Mouse (Mus musculus): ENCODE results near the gene Osbp.

Gene Osbp

DNA sequence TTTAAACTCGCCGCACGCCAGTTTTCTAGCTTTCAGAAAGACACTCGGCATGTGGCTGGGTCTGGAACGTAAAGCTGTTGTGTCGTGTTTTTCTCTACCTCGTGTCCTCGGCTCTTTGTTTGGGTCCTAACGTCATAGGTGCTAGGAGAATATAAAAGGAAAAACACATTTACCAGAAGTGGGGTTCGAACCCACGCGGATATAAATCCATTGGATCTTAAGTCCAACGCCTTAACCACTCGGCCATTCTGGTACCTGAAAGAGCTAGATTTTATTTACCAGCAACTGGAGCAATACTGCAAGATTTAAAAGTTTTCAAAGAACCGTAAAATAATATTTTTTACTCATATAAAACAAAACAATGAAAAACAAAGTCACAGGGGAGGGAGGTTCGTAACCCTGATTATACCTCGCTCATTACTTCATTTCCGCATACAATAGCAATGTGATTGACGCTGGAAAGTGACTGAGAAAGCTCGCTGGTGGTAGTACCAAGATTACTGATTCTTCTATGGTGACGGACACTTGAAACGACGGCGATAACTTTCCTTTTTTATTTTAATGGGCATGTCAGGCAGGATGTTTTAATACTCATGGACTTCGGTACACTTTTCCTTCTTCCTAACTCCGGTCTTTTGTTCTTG, 45.3 kb downstream of the Osbp start:
- peak; percentile 86 to 89 for DNase-seq (ENCODE audit: low spot score in 2 of 2)

DNA sequence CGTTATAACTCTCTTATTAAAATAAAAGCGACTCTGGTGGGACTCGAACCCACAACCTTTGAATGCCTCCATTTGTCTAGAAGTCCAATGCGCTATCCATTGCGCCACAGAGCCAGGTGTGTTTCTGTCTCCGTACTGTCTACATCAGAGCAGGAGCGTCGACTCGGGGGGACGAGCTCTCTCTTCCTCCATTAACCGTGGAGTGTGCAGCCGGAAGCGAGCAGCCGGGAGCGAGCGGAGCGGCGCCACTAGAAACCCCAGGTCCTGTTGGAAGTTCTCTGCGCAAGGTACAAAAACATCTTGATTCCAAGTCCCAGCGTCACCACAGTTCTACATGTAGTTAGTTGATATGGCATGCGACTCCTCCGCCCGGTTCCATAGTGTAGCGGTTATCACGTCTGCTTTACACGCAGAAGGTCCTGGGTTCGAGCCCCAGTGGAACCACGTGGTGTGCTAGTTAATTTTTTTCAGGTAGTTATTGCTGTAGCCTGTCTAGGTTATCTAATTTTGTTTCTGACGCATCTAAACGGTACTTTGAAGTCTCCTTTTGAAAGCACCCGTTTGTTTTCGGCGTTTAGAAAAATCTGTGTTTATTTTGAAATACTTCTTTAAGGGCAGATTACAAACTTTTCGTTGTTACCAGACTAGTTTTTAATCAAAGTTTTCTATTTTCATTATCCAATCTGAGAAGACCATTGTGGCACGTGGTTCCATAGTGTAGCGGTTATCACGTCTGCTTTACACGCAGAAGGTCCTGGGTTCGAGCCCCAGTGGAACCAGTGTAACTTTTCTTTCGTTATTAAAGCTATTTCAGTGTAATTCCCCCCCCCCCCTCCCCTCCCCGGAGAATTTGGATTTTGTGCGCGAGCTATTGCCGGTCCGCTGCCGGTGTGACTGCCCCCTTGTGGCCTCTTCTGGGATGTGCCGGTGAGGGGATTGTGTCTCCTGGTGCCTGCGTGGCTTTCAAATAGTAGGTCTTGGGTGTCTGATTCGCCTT, 46.1 kb downstream of the Osbp start:
- peak; percentile 92 to 93 for DNase-seq (ENCODE audit: low spot score in 2 of 2)

DNA sequence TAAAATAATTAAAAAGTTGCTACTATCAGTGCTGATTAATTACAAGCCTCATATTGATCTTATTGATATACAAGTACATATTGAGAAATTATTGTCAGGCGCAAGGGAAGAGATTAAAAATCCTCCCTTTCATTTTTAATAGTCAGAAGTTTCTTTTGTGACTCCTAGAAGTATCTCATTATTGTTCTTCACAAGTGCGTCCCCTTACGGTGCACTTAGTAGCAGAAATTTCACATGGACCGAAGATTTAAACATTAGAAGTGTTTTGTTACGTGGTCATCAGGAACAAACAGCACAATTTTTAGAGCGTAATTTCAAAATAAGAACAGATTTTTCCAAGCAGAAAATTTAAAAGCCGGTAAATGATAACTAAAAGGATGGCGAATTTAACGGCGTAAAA, 46.9 kb downstream of the Osbp start:
- DNase-seq (ENCODE audit: low spot score in 2 of 2) = no peak

DNA sequence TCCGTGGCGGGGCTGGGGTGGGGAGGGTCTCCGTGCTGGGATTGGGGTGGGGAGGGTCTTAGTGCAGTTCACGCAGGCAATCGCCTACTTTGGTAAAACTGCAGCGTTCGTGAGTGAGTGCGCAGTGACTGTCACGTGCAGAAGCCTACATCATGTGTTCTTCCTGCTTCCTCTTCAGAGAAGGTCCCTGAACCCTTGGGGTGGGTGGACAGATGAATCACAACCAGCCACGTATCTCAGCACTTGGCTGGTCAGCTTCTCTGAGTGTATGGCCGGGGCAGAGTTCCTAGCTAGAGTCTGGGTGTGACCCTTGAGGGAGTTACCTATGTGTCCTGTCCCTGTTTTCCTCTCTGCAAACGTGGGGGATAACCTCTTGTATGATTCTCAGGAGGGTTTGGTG, 47.5 kb downstream of the Osbp start:
- DNase-seq (ENCODE audit: low spot score in 2 of 2) = peak; percentile 68 to 80

DNA sequence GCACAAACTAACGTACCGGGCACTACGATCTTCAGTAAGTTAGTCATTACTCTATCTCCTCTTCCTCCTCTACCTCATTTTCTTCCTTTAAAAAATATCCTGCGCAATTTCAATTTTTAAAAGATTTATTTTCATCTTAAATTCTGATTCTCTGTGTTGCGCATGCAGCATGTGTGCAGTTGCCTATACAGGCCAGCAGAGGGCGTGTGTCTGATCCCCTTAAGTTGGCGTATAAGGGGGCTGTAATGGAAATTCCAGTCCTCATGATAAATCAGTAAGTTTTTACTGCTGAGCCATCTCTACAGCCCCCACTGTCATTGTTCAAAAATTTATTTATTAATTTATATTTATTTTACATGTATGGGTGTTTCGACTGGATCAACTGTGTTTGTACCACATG, 50.0 kb downstream of the Osbp start:
- DNase-seq (ENCODE audit: low spot score in 2 of 2) = no peak

DNA sequence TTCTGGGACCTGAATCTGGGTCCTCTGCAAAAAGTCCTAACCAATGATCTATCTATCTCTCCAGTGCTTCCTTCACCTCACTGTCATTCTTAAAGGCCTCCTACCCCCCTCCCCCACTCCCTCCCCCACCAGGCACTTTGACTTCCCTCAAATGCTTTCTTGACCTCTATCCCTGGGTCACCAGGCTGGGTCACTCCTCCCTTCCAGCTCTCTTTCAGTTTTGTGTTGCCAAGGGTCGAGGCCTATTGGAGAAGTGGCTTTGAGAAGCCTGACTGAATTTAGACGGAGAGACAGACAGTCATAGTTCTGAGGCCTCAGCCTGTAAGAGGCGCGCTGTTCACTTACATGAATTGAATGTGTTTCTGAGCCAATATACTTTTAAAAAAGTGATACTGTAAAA, 50.5 kb downstream of the Osbp start:
- DNase-seq (ENCODE audit: low spot score in 2 of 2) = no peak

DNA sequence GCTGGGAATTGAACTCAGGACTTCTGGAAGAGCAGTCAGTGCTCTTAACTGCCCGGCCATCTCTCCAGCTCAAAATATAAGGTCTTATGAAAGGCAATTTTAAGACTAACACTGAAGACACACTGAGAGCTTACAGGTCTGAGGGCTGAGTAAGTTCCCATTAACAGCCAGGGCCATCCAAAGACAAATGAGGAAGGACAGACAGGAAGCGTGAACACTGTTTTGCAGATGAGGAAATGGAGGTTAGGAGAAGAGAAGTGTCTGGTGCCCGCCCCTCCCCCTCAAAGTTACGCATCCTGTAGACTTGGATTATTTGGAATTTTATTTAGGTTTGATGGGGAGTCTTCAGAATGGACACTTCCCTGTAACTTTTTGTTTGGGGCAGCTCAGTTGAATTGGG, 58.4 kb downstream of the Osbp start:
- DNase-seq (ENCODE audit: low spot score in 2 of 2) = peak in 1 of 2 experiments; percentile 35

DNA sequence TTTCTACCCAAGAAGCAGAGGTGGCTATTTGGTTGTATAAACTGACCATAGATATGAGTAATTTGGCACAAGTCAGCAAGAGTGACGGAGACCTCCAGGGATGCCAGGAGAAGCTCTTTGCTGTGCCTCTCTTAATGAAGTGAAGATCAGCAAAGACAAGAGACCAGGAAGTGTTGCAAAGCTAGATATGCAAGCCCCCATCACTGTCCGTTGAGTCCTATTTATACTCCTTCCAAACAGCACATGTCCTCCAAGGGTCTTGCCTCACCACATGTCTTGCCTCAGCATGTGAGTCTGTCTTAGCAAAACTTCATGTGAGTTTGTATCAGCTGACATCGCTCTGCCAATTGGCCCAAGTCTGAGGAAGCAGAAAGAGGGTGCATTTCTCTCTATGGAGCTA, 59.6 kb downstream of the Osbp start:
- no peak for DNase-seq (ENCODE audit: low spot score in 2 of 2)

DNA sequence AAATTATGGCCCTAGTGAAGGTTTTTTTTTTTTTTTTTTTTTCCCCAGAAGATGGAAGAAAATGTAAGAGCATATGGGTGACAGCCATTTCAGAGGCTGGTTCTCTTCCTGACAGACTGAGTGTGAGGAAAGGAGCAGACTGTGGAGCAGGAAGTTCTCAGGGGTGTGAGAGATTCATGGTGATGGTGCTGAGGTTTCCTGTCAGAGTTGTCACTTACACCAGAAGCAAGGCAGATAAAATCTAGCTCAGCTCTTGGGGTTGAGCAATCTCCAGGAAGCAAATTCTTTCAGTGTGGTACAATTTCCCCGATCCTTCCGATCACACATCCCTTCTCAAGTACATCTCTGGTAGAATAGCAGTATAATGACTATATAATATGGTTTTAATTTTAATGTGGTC, 60.9 kb downstream of the Osbp start:
- peak in 1 of 2 experiments; percentile 30 for DNase-seq (ENCODE audit: low spot score in 2 of 2)

DNA sequence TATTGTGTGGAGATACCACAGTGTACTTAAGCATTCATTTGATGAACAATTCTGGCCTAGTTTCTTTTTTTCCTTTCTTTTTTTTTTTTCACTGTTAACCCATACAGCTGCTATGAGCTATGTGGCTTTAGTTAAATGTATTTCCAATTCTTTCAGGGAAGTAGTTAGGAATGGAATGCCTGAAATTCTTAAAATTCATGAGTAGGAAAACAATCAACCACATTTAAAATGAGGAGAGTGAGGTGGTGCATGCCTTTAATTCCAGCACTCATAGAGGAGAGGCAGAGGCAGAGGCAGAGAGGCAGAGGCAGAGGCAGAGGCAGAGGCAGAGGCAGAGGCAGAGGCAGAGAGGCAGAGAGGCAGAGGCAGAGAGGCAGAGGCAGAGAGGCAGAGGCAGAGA, 72.0 kb downstream of the Osbp start:
- no peak for DNase-seq (ENCODE audit: low spot score in 2 of 2)

DNA sequence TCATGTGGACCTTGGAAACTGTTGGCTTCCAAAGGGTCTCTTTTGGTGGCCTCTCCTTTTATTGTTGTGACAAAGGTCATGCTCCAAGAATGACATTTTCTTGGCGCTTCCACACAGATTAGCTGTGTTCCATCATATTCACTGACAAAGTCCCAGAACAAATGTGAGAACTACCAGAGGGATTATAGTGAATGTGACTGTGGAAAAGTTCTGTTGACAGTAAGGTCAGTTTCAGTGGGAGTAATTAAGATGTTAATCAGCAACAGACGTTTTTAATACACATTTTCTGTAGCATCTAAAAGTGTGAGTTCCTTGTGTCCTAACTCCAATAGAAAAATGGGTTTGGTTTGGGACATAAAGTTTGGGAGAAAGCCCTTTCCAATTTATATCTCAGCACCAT, 75.5 kb downstream of the Osbp start, which contains the start of gene Olfr1423:
Gene Olfr1423, minus strand, starts transcription at position 101 of the 400 bp plus-strand sequence.
- no peak for DNase-seq (ENCODE audit: low spot score in 2 of 2)

DNA sequence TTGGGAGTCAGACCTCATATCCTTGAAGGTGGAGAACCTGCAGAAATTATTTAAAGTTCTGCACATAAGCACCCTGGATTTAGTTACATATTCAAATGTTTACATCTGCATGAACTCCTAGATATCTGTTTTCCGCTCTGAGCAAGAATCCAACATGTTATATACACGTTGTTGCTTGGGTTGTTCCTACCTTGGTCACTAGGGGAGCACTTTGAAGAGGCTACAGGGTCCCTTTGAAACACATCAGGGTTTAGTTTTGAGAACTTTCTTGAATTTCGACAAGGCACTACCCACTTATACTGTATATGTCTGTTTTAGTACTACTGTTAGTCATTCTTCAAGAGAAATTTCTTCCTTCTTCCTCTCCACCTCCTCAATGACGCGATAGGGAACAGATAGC, 77.4 kb downstream of the Osbp start:
- DNase-seq (ENCODE audit: low spot score in 2 of 2) = no peak

Measured in right cerebral cortex, postnatal 10 days (tissue).